Mouse (Mus musculus) thymus, postnatal 10 days (tissue): Measurements from ENCODE around the gene Hpse2.

Experiments used
- DNase-seq, 2 experiments: peaks; one replicate each; pipeline ENCODE4 v3.0.0; 2021; ENCODE audit warnings: low spot score in 2 of 2

The Hpse2 gene

GRCm38 (mm10) chr19:42737753-42738152, 650.4 kb downstream of the Hpse2 start:
- no peak for DNase-seq
